Mouse (Mus musculus) MEL (cell line): ENCODE results near the gene Terb1. TPM values are rescaled to one million over a fixed set of nuclear protein-coding genes. Genes with fewer than 3 reads are reported as not detected.

Experiments used
- DNase-seq: peaks from one replicate; pipeline ENCODE4 v3.0.0; 2011; ENCODE audit warnings: low read depth, low spot score
- H3K27ac ChIP-seq: 2 replicates; pipeline ENCODE4 v1.5.1; 2012; ENCODE audit warnings: low read depth, mild to moderate bottlenecking, control low read depth, low read length, moderate library complexity; ENCODE audit not compliant: control insufficient read depth
- H3K27me3 ChIP-seq, 2 experiments: fragments of 150-350 bp in 1 of 2; sonication (generic) in 1 of 2; 2 replicates each; pipeline ENCODE4 v1.6.1; 2012; ENCODE audit warnings: low read length in 2 of 2, mild to moderate bottlenecking in 2 of 2, improper control_type of control experiment in 1 of 2, moderate library complexity in 1 of 2; ENCODE audit not compliant: insufficient read depth in 2 of 2, control insufficient read depth in 1 of 2
- H3K36me3 ChIP-seq, 2 experiments: 2 replicates each; pipeline ENCODE4 v1.6.1; 2012 to 2014; ENCODE audit warnings: low read length in 2 of 2, improper control_type of control experiment in 1 of 2, inconsistent platforms in 1 of 2, mild to moderate bottlenecking in 1 of 2; ENCODE audit not compliant: insufficient read depth in 2 of 2, control insufficient read depth in 1 of 2
- H3K4me1 ChIP-seq, 2 experiments: fragments of 150-350 bp in 1 of 2; sonication (generic) in 1 of 2; 2 replicates each; pipeline ENCODE4 v1.6.1; 2012; ENCODE audit warnings: low read length in 2 of 2, improper control_type of control experiment in 1 of 2, mild to moderate bottlenecking in 1 of 2; ENCODE audit not compliant: insufficient read depth in 2 of 2, control insufficient read depth in 1 of 2
- H3K4me3 ChIP-seq, 2 experiments: fragments of 150-350 bp in 1 of 2; sonication (generic) in 1 of 2; 2 replicates each; pipeline ENCODE4 v1.5.1; 2012; ENCODE audit warnings: low read depth in 2 of 2, low read length in 2 of 2, mild to moderate bottlenecking in 2 of 2, moderate library complexity in 2 of 2, control low read depth in 1 of 2, improper control_type of control experiment in 1 of 2; ENCODE audit not compliant: control insufficient read depth in 1 of 2, insufficient read depth in 1 of 2
- H3K79me2 ChIP-seq: 2 replicates; pipeline ENCODE4 v1.6.1; 2012; ENCODE audit warnings: mild to moderate bottlenecking, low read length, moderate library complexity; ENCODE audit not compliant: control insufficient read depth, poor library complexity, insufficient read depth
- H3K9ac ChIP-seq: 2 replicates; pipeline ENCODE4 v1.6.1; 2012; ENCODE audit warnings: low read depth, mild to moderate bottlenecking, control low read depth, low read length, moderate library complexity; ENCODE audit not compliant: control insufficient read depth, poor library complexity, severe bottlenecking
- H3K9me3 ChIP-seq: fragments of 150-350 bp; sonication (generic); replicated peaks from 2 replicates; pipeline ENCODE4 v1.6.1; 2012; ENCODE audit warnings: mild to moderate bottlenecking, low read length, improper control_type of control experiment, moderate library complexity; ENCODE audit not compliant: insufficient read depth
- BHLHE40 ChIP-seq: IDR thresholded peaks from 2 replicates; pipeline ENCODE4 v1.6.1; 2012; ENCODE audit warnings: low read depth, mild to moderate bottlenecking, inconsistent platforms, low read length, improper control_type of control experiment, borderline replicate concordance
- CHD1 ChIP-seq: IDR thresholded peaks from 2 replicates; pipeline ENCODE4 v1.6.1; 2012; ENCODE audit warnings: low read depth, mild to moderate bottlenecking, inconsistent platforms, low read length, improper control_type of control experiment
- CHD2 ChIP-seq: IDR thresholded peaks from 2 replicates; pipeline ENCODE4 v1.6.1; 2011; ENCODE audit warnings: low read length, improper control_type of control experiment
- CTCF ChIP-seq, 3 experiments: IDR thresholded peaks in 2 of 3; conservative IDR thresholded peaks in 1 of 3; 2 replicates each; pipeline ENCODE4 v1.5.1; 2011 to 2012; ENCODE audit warnings: low read length in 3 of 3, low read depth in 2 of 3, mild to moderate bottlenecking in 2 of 3, improper control_type of control experiment in 1 of 3, inconsistent platforms in 1 of 3, mixed read lengths in 1 of 3, moderate library complexity in 1 of 3; ENCODE audit not compliant: control insufficient read depth in 1 of 3, insufficient read depth in 1 of 3, poor library complexity in 1 of 3, severe bottlenecking in 1 of 3
- E2F4 ChIP-seq: IDR thresholded peaks from 2 replicates; pipeline ENCODE4 v1.6.1; 2011; ENCODE audit warnings: low read depth, low read length, improper control_type of control experiment, borderline replicate concordance
- ELF1 ChIP-seq: IDR thresholded peaks from 2 replicates; pipeline ENCODE4 v1.6.1; 2014; ENCODE audit warnings: low read depth, mild to moderate bottlenecking, inconsistent platforms, low read length, improper control_type of control experiment, moderate library complexity
- GABPA ChIP-seq: IDR thresholded peaks from 2 replicates; pipeline ENCODE4 v1.6.1; 2012; ENCODE audit warnings: low read depth, mild to moderate bottlenecking, inconsistent platforms, low read length, improper control_type of control experiment, moderate library complexity
- GATA1 ChIP-seq: IDR thresholded peaks from 2 replicates; pipeline ENCODE4 v1.6.1; 2011; ENCODE audit warnings: low read depth, low read length, improper control_type of control experiment
- HCFC1 ChIP-seq: IDR thresholded peaks from 2 replicates; pipeline ENCODE4 v1.6.1; 2012; ENCODE audit warnings: low read depth, mild to moderate bottlenecking, inconsistent platforms, low read length, improper control_type of control experiment, moderate library complexity
- JUND ChIP-seq: IDR thresholded peaks from 2 replicates; pipeline ENCODE4 v1.6.1; 2011; ENCODE audit warnings: low read depth, mild to moderate bottlenecking, improper control_type of control experiment, low read length
- KAT2A ChIP-seq: conservative IDR thresholded peaks from 2 replicates; pipeline ENCODE4 v1.6.1; 2012; ENCODE audit warnings: low read depth, low read length, improper control_type of control experiment, inconsistent platforms
- MAFK ChIP-seq: IDR thresholded peaks from 2 replicates; pipeline ENCODE4 v1.6.1; 2011; ENCODE audit warnings: low read depth, mild to moderate bottlenecking, low read length, improper control_type of control experiment, borderline replicate concordance
- MAZ ChIP-seq: IDR thresholded peaks from 2 replicates; pipeline ENCODE4 v1.6.1; 2012; ENCODE audit warnings: low read depth, mild to moderate bottlenecking, inconsistent platforms, low read length, improper control_type of control experiment
- MYB ChIP-seq: IDR thresholded peaks from 2 replicates; pipeline ENCODE4 v1.6.1; 2011; ENCODE audit warnings: mild to moderate bottlenecking, low read depth, low read length, improper control_type of control experiment
- MYC ChIP-seq: IDR thresholded peaks from 2 replicates; pipeline ENCODE4 v1.6.1; 2011; ENCODE audit warnings: low read depth, mild to moderate bottlenecking, low read length, improper control_type of control experiment, moderate library complexity
- NELFE ChIP-seq: IDR thresholded peaks from 2 replicates; pipeline ENCODE4 v1.6.1; 2011; ENCODE audit warnings: low read depth, low read length, improper control_type of control experiment
- POLR2A ChIP-seq, 2 experiments: IDR thresholded peaks; 2 replicates each; pipeline ENCODE4 v1.6.1; 2011 to 2012; ENCODE audit warnings: low read length in 2 of 2, mild to moderate bottlenecking in 2 of 2, control low read depth in 1 of 2, improper control_type of control experiment in 1 of 2, low read depth in 1 of 2, moderate library complexity in 1 of 2; ENCODE audit not compliant: control insufficient read depth in 1 of 2, insufficient read depth in 1 of 2, poor library complexity in 1 of 2
- SIN3A ChIP-seq: IDR thresholded peaks from 2 replicates; pipeline ENCODE4 v1.6.1; 2012; ENCODE audit warnings: low read length, improper control_type of control experiment, inconsistent platforms
- SMC3 ChIP-seq: IDR thresholded peaks from 2 replicates; pipeline ENCODE4 v1.6.1; 2011; ENCODE audit warnings: low read depth, low read length, improper control_type of control experiment
- TAL1 ChIP-seq: IDR thresholded peaks from 2 replicates; pipeline ENCODE4 v1.6.1; 2012; ENCODE audit warnings: mild to moderate bottlenecking, inconsistent platforms, low read length, moderate library complexity, mixed read lengths
- TCF12 ChIP-seq: IDR thresholded peaks from 2 replicates; pipeline ENCODE4 v1.6.1; 2014; ENCODE audit warnings: low read depth, mild to moderate bottlenecking, inconsistent platforms, low read length, improper control_type of control experiment, moderate library complexity
- UBTF ChIP-seq: IDR thresholded peaks from 2 replicates; pipeline ENCODE4 v1.6.1; 2012; ENCODE audit warnings: low read depth, mild to moderate bottlenecking, inconsistent platforms, low read length, improper control_type of control experiment, moderate library complexity, borderline replicate concordance; ENCODE audit not compliant: insufficient read depth
- USF1 ChIP-seq: IDR thresholded peaks from 2 replicates; pipeline ENCODE4 v1.6.1; 2014; ENCODE audit warnings: low read depth, mild to moderate bottlenecking, inconsistent platforms, low read length, improper control_type of control experiment, moderate library complexity
- ZC3H11A ChIP-seq: IDR thresholded peaks from 2 replicates; pipeline ENCODE4 v1.6.1; 2012; ENCODE audit warnings: low read depth, mild to moderate bottlenecking, inconsistent platforms, low read length, improper control_type of control experiment
- ZKSCAN1 ChIP-seq: IDR thresholded peaks from 2 replicates; pipeline ENCODE4 v1.6.1; 2012; ENCODE audit warnings: low read depth, mild to moderate bottlenecking, inconsistent platforms, low read length, improper control_type of control experiment, moderate library complexity
- ZNF384 ChIP-seq: IDR thresholded peaks from 2 replicates; pipeline ENCODE4 v1.6.1; 2012; ENCODE audit warnings: low read depth, mild to moderate bottlenecking, inconsistent platforms, low read length, improper control_type of control experiment
- polyA plus RNA-seq, 2 experiments: library from polyadenylated mRNA; stranded (reverse) in 1 of 2; unstranded in 1 of 2; fragments of >175 nt in 1 of 2; fragments of >200 nt in 1 of 2; gene quantifications; 2 replicates each; pipeline versions ENCODE4 v1.2.1 to v1.2.4; 2012; ENCODE audit warnings: low replicate concordance in 2 of 2, low read depth in 1 of 2; ENCODE audit not compliant: insufficient read length in 2 of 2, insufficient read depth in 1 of 2, missing spikeins in 1 of 2
- total RNA-seq: library from RNA; depleted of rRNA; stranded (reverse); fragments of 300-350 nt; gene quantifications from 2 replicates; pipeline ENCODE4 v1.2.3, GENCODE M21; 2012

Terb1 gene
- total and polyA plus RNA-seq, 3 experiments, result not detected

DNA sequence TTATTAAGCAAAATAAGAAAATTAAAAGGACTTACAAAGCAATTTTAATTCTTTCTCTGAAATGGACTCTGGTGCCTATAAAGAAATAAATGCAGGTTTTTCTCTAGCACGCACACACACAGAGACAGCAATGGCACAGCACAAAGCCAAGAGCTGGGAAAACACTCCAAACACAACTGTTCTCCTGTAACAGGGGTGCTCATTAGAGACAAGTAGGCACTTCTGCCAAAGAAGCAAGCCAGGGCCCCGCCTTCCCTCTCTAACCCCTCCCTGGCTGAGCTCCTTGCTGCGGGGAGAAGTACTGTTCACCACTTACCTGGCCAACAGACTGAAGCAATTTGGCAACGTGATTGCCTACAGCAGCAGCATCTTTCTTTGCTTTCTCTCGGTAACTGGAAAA lies 8.2 kb upstream of the Terb1 start:
- no peak for TF ChIP-seq ZC3H11A
- no peak for TF ChIP-seq GABPA
- no peak for TF ChIP-seq MAFK
- TF ChIP-seq E2F4, result no peak
- TF ChIP-seq MYC, result no peak
- TF ChIP-seq NELFE, result no peak
- TF ChIP-seq MYB, result no peak
- TF ChIP-seq KAT2A, result no peak
- TF ChIP-seq CTCF (IDR thresholded peaks at IDR 0.05 in 2 of 3, conservative IDR thresholded peaks at IDR 0.05 in 1 of 3; ENCODE audit: control insufficient read depth in 1 of 3, insufficient read depth in 1 of 3, low read depth in 2 of 3, low read length in 3 of 3, poor library complexity in 1 of 3, severe bottlenecking in 1 of 3), result no peak
- TF ChIP-seq BHLHE40, result no peak
- no peak for TF ChIP-seq MAZ
- TF ChIP-seq TAL1, result no peak
- TF ChIP-seq POLR2A (IDR thresholded peaks at IDR 0.05; ENCODE audit: control insufficient read depth in 1 of 2, insufficient read depth in 1 of 2, low read depth in 1 of 2, low read length in 2 of 2, poor library complexity in 1 of 2), result no peak
- TF ChIP-seq ZNF384, result no peak
- TF ChIP-seq CHD1, result no peak
- TF ChIP-seq SMC3, result no peak
- no peak for DNase-seq
- H3K4me1 ChIP-seq, result no peaks in the 10 kb centered on the region
- H3K27ac ChIP-seq, result no peak overlapping the region
- no peak overlapping the region for H3K4me3 ChIP-seq
- no peaks in the 10 kb centered on the region for H3K9me3 ChIP-seq
- peaks cover 0 to 13% of the 10 kb centered on the region in 2 experiments; a peak in 2 of 4 replicates for H3K36me3 ChIP-seq
- no peak overlapping the region for H3K9ac ChIP-seq
- H3K79me2 ChIP-seq, result no peaks in the 10 kb centered on the region
- H3K27me3 ChIP-seq, result no peaks in the 10 kb centered on the region

DNA sequence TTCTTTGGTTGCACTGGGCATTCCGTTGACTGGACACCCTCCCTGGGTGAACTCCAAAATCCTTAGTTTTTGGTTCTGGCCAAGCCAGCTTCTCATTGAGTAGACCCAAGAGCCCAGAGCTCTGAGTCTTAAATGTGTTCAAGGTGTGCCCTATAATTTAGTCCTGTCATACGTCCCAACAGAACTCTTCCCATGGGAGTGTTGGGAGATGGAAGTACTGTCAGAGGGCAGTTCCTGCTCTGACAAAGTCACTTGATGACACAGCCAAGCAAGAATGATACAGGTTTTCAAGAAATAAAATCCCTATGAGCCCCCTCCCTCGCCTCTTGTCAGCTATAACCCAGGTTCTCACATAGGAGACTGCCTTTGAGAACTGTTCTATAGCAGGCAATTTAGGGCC lies 424 bp upstream of the Terb1 start:
- TF ChIP-seq KAT2A, result no peak
- no peak for TF ChIP-seq TAL1
- TF ChIP-seq SIN3A, result no peak
- TF ChIP-seq ZKSCAN1, result no peak
- no peak for TF ChIP-seq ELF1
- TF ChIP-seq HCFC1, result no peak
- TF ChIP-seq UBTF, result no peak
- no peak for TF ChIP-seq CTCF (IDR thresholded peaks at IDR 0.05 in 2 of 3, conservative IDR thresholded peaks at IDR 0.05 in 1 of 3; ENCODE audit: control insufficient read depth in 1 of 3, insufficient read depth in 1 of 3, low read depth in 2 of 3, low read length in 3 of 3, poor library complexity in 1 of 3, severe bottlenecking in 1 of 3)
- no peak for TF ChIP-seq USF1
- no peak for TF ChIP-seq CHD2
- TF ChIP-seq JUND, result no peak
- TF ChIP-seq TCF12, result no peak
- no peak for TF ChIP-seq MAZ
- no peak for TF ChIP-seq GATA1
- no peaks in the 10 kb centered on the region for H3K9me3 ChIP-seq
- DNase-seq, result no peak
- H3K27me3 ChIP-seq, result no peaks in the 10 kb centered on the region
- no peaks in the 10 kb centered on the region for H3K79me2 ChIP-seq
- H3K4me3 ChIP-seq, result no peak overlapping the region
- H3K36me3 ChIP-seq, result peaks cover 0 to 4% of the 10 kb centered on the region in 2 experiments; a peak in 2 of 4 replicates
- no peak overlapping the region for H3K27ac ChIP-seq
- no peaks in the 10 kb centered on the region for H3K4me1 ChIP-seq
- no peak overlapping the region for H3K9ac ChIP-seq
